Mouse (Mus musculus) stomach, postnatal 0 days (tissue): ENCODE data around the gene Fntb.

Experiments
- CTCF ChIP-seq: IDR thresholded peaks from 2 replicates; pipeline ENCODE4 v1.5.1; 2016; ENCODE audit warnings: antibody characterized with exemption, low read depth, mild to moderate bottlenecking, moderate library complexity
- EP300 ChIP-seq: optimal IDR thresholded peaks from 2 replicates; pipeline ENCODE3; 2016; ENCODE audit warnings: antibody characterized with exemption

DNA sequence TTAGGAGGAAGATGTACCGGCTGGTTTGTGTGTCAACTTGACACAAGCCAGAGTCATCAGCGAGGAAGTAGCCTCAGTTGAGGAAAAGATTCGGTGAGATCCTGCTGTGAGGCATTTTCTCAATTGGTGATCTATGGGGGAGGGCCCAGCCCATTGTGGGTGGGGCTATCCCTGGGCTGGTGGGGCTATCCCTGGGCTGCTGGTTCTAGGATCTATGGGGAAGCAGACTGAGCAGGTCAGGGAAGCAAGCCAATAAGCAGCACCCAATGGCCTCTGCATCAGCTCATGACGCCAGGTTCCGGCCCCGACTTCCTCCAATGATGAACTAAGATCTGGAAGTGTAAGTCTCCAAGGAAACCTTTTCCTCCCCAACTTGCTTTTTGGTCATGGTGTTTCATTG lies 74.7 kb downstream of the Fntb start:
- TF ChIP-seq EP300, result no peak
- TF ChIP-seq CTCF, result no peak
